Mouse (Mus musculus) heart, embryonic 11.5 days (tissue): ENCODE measurements at regions not wholly inside any gene's neighbourhood (a gene's known extent, or its start where the extent isn't known, plus 50 kb on each side); places are given as distances from the start of the nearest gene placed in this dataset.
"Not testable (repeated sequence)": the region's sequence is repeated elsewhere in the genome, so short reads cannot be mapped to it uniquely, and the experiment has no call there.

ENCODE experiments used
- ATAC-seq: fragments of 200-750 bp; cut with Nextera tagmentation; replicated peaks from 2 replicates; pipeline ENCODE4 v1.8.0; 2017; ENCODE audit warnings: moderate library complexity; ENCODE audit not compliant: insufficient number of reproducible peaks, low FRiP score, low TSS enrichment
- H3K27ac ChIP-seq: fragments of 300-500 bp; sonication (generic); 2 replicates; pipeline ENCODE4 v1.5.1; 2014; ENCODE audit warnings: mild to moderate bottlenecking, low read depth, low read length
- H3K27me3 ChIP-seq: fragments of 300-500 bp; sonication (generic); 2 replicates; pipeline ENCODE4 v1.6.1; 2014; ENCODE audit warnings: mild to moderate bottlenecking, low read length, mixed read lengths; ENCODE audit not compliant: control insufficient read depth, insufficient read depth
- H3K36me3 ChIP-seq: fragments of 300-500 bp; sonication (generic); 2 replicates; pipeline ENCODE4 v1.6.1; 2014; ENCODE audit warnings: mild to moderate bottlenecking, low read length, moderate library complexity, mixed read lengths; ENCODE audit not compliant: control insufficient read depth, insufficient read depth
- H3K4me1 ChIP-seq: fragments of 300-500 bp; sonication (generic); 2 replicates; pipeline ENCODE4 v1.6.1; 2014; ENCODE audit warnings: low read length; ENCODE audit not compliant: control insufficient read depth, insufficient read depth
- H3K4me2 ChIP-seq: fragments of 300-500 bp; sonication (generic); 2 replicates; pipeline ENCODE4 v1.6.1; 2014; ENCODE audit warnings: mild to moderate bottlenecking, moderate library complexity
- H3K4me3 ChIP-seq: fragments of 300-500 bp; sonication (generic); 2 replicates; pipeline ENCODE4 v1.5.1; 2014; ENCODE audit warnings: low read depth, low read length
- H3K9ac ChIP-seq: fragments of 300-500 bp; sonication (generic); 2 replicates; pipeline ENCODE4 v1.6.1; 2014; ENCODE audit warnings: mild to moderate bottlenecking, low read depth, low read length, moderate library complexity
- H3K9me3 ChIP-seq: fragments of 300-500 bp; sonication (generic); replicated peaks from 2 replicates; pipeline ENCODE4 v1.6.1; 2016; ENCODE audit warnings: low read length; ENCODE audit not compliant: control insufficient read depth
- whole genome bisulfite sequencing: fragments of 180-500 bp; shearing (Covaris S2); extraction: QIAGEN DNeasy Blood & Tissue Kit; methylation state at CpG from one replicate; pipeline ENCODE4 v1.1.7; 2014; ENCODE audit not compliant: insufficient replicate concordance; 5-methylcytosine and 5-hydroxymethylcytosine counted together

- not testable (repeated sequence) for H3K4me2 ChIP-seq, H3K36me3 ChIP-seq, ATAC-seq, H3K27ac ChIP-seq, H3K4me3 ChIP-seq, H3K9me3 ChIP-seq, H3K9ac ChIP-seq, H3K27me3 ChIP-seq, H3K4me1 ChIP-seq
- WGBS = 67% methylated on average over 3 of the region's 3 CpGs
These were observed 585.0 kb upstream of the Olfr1507 start for GRCm38 (mm10) chr14:53080556-53080955.

GRCm38 (mm10) chr14:53075937-53076336 lies 580.4 kb upstream of the Olfr1507 start:
- not testable (repeated sequence) for ATAC-seq, H3K9me3 ChIP-seq, H3K36me3 ChIP-seq, H3K27me3 ChIP-seq, H3K4me1 ChIP-seq, H3K4me2 ChIP-seq, H3K4me3 ChIP-seq, H3K27ac ChIP-seq, H3K9ac ChIP-seq
- 66% methylated on average over 2 of the region's 2 CpGs for WGBS

GRCm38 (mm10) chr14:53073126-53073525 lies 577.6 kb upstream of the Olfr1507 start:
- not testable (repeated sequence) for H3K9ac ChIP-seq
- 75% methylated on average over 6 of the region's 6 CpGs for WGBS

GRCm38 (mm10) chr14:53072502-53072901 lies 577.0 kb upstream of the Olfr1507 start:
- not testable (repeated sequence) for H3K27ac ChIP-seq, H3K27me3 ChIP-seq, ATAC-seq, H3K36me3 ChIP-seq, H3K9me3 ChIP-seq, H3K9ac ChIP-seq, H3K4me2 ChIP-seq, H3K4me1 ChIP-seq, H3K4me3 ChIP-seq
- WGBS = no CpG with 5 or more reads among the region's 1 CpGs

More at GRCm38 (mm10) chr14:53073126-53073525, 577.6 kb upstream of the Olfr1507 start:
- H3K4me3 ChIP-seq, H3K4me1 ChIP-seq, H3K4me2 ChIP-seq, ATAC-seq, H3K36me3 ChIP-seq, H3K9me3 ChIP-seq, H3K27me3 ChIP-seq, H3K27ac ChIP-seq: not testable (repeated sequence)

GRCm38 (mm10) chr14:53054439-53054838 lies 558.9 kb upstream of the Olfr1507 start:
- not testable (repeated sequence) for H3K36me3 ChIP-seq, ATAC-seq, H3K4me3 ChIP-seq, H3K27me3 ChIP-seq, H3K9me3 ChIP-seq, H3K9ac ChIP-seq, H3K4me1 ChIP-seq, H3K27ac ChIP-seq, H3K4me2 ChIP-seq
- 64% methylated on average over 2 of the region's 3 CpGs for WGBS

GRCm38 (mm10) chr14:53053465-53054123 lies 558.0 kb upstream of the Olfr1507 start:
- not testable (repeated sequence) for H3K4me2 ChIP-seq, ATAC-seq, H3K9ac ChIP-seq, H3K4me1 ChIP-seq, H3K36me3 ChIP-seq, H3K27ac ChIP-seq, H3K4me3 ChIP-seq, H3K9me3 ChIP-seq, H3K27me3 ChIP-seq
- WGBS = no CpG with 5 or more reads among the region's 3 CpGs

- H3K4me2 ChIP-seq, ATAC-seq, H3K4me1 ChIP-seq, H3K4me3 ChIP-seq, H3K27ac ChIP-seq, H3K9me3 ChIP-seq, H3K27me3 ChIP-seq, H3K9ac ChIP-seq, H3K36me3 ChIP-seq: not testable (repeated sequence)
- WGBS = 90% methylated on average over 3 of the region's 3 CpGs
These were observed 552.1 kb upstream of the Olfr1507 start for GRCm38 (mm10) chr14:53047683-53048082.

GRCm38 (mm10) chr14:53046975-53047374 lies 551.4 kb upstream of the Olfr1507 start:
- not testable (repeated sequence) for H3K36me3 ChIP-seq, H3K27me3 ChIP-seq, ATAC-seq, H3K4me1 ChIP-seq, H3K4me2 ChIP-seq, H3K9me3 ChIP-seq, H3K4me3 ChIP-seq, H3K27ac ChIP-seq, H3K9ac ChIP-seq
- 57% methylated on average over 1 of the region's 1 CpGs for WGBS

GRCm38 (mm10) chr14:53045331-53045730 lies 549.8 kb upstream of the Olfr1507 start:
- not testable (repeated sequence) for H3K9me3 ChIP-seq, H3K4me3 ChIP-seq, H3K9ac ChIP-seq, H3K36me3 ChIP-seq, ATAC-seq, H3K27me3 ChIP-seq, H3K27ac ChIP-seq, H3K4me2 ChIP-seq, H3K4me1 ChIP-seq
- 70% methylated on average over 3 of the region's 3 CpGs for WGBS
